Mouse (Mus musculus) liver, adult 2 months (tissue): ENCODE measurements around the gene Elmsan1. TPM values are rescaled to one million over a fixed set of nuclear protein-coding genes. Genes with fewer than 3 reads are reported as not detected.
A peak's percentile ranks its signal among the peaks of the same experiment; 100 is the strongest.

Experiments
- DNase-seq: peaks from one replicate; pipeline ENCODE4 v3.0.0-alpha.2; 2011; ENCODE audit warnings: low read depth, low spot score; ENCODE audit errors: extremely low read depth
- H3K27ac ChIP-seq: fragments of 200-500 bp; replicated peaks from 2 replicates; pipeline ENCODE4 v1.5.1; 2012; ENCODE audit warnings: low read depth, mild to moderate bottlenecking, control low read depth, inconsistent platforms, low read length; ENCODE audit not compliant: insufficient read depth
- H3K27me3 ChIP-seq: fragments of 200-500 bp; 2 replicates; pipeline ENCODE4 v1.6.1; 2012; ENCODE audit warnings: mild to moderate bottlenecking, moderate library complexity, low read length, inconsistent platforms; ENCODE audit not compliant: control insufficient read depth, insufficient read depth
- H3K36me3 ChIP-seq: fragments of 200-500 bp; 2 replicates; pipeline ENCODE4 v1.6.1; 2012; ENCODE audit warnings: low read length, inconsistent platforms; ENCODE audit not compliant: control insufficient read depth, insufficient read depth
- H3K4me1 ChIP-seq: fragments of 200-500 bp; 2 replicates; pipeline ENCODE4 v1.6.1; 2011; ENCODE audit warnings: low read length; ENCODE audit not compliant: control insufficient read depth, insufficient read depth
- H3K4me3 ChIP-seq: fragments of 200-500 bp; 2 replicates; pipeline ENCODE4 v1.5.1; 2011; ENCODE audit warnings: low read depth, mild to moderate bottlenecking, control low read depth, low read length, moderate library complexity; ENCODE audit not compliant: insufficient read depth
- H3K79me2 ChIP-seq: fragments of 200-500 bp; 2 replicates; pipeline ENCODE4 v1.6.1; 2012; ENCODE audit warnings: inconsistent platforms, mild to moderate bottlenecking, low read length, moderate library complexity; ENCODE audit not compliant: control insufficient read depth, insufficient read depth
- H3K9ac ChIP-seq: fragments of 200-500 bp; 2 replicates; pipeline ENCODE4 v1.6.1; 2012; ENCODE audit warnings: low read depth, mild to moderate bottlenecking, control low read depth, inconsistent platforms, low read length
- CTCF ChIP-seq: fragments of 200-500 bp; IDR thresholded peaks from 2 replicates; pipeline ENCODE4 v1.5.1; 2011; ENCODE audit warnings: low read depth, low read length, control low read depth
- POLR2A ChIP-seq: fragments of 200-500 bp; IDR thresholded peaks from 2 replicates; pipeline ENCODE4 v1.6.1; 2011; ENCODE audit warnings: low read length, control low read depth; ENCODE audit not compliant: insufficient read depth; ENCODE audit errors: extremely low read depth
- WGBS: fragments of 180-500 bp; shearing (Covaris S2); methylation state at CpG from one replicate; pipeline ENCODE4 v1.1.7; 2018; 5-methylcytosine and 5-hydroxymethylcytosine counted together
- polyA plus RNA-seq: library from polyadenylated mRNA; depleted of rRNA; stranded (reverse); fragments of >200 nt; gene quantifications from 2 replicates; pipeline ENCODE4 v1.2.3, GENCODE M21; 2012
- total RNA-seq: library from RNA; depleted of rRNA; stranded (reverse); fragments of >200 nt; gene quantifications from 2 replicates; pipeline ENCODE4 v1.2.3, GENCODE M21; 2014

Gene Elmsan1
- total and polyA plus RNA-seq, 2 experiments: 2.3 to 3.8 TPM

DNA sequence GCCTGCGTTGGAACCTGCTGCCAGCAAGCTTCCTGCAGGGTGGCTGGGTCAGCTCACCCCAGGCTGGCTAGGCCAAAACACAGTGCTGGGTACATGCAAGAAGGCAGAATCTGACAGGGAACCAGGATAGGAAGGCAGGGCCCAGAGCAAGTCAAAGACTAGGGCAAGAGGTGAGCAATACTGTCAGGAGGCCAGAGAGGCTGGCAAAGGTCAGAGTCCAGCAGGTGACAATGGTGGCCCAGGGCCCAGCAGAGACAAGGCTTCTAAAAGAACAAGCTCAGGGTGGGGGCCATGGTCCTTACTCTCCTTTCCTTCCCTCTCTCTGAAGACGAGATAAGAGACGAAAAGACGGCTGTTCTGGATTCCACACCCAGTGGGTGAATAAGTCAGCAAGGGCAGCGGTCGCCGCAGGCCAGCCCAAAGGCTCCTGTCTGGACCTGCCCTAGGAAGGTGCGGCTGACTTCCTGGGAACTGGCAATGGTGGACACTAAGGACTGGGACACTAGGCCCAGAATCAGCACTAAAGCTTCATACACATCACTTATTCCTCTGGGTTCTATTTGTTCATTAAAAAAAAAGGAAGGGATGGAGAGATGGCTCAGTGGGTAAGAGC, 14.9 kb upstream of the Elmsan1 start:
- Histone ChIP-seq H3K36me3 (no peaks in the 10 kb centered on the region), H3K27me3 (no peaks in the 10 kb centered on the region), H3K27ac (no peak overlapping the region), H3K4me3 (no peak overlapping the region), H3K79me2 (no peaks in the 10 kb centered on the region), H3K4me1 (peaks cover 1% of the 10 kb centered on the region; the same call in 1 of the 2 replicates), H3K9ac (no peak overlapping the region)
- peak; percentile 74 for DNase-seq
- WGBS: 89% methylated on average over 8 of the region's 8 CpGs
- TF ChIP-seq CTCF: no peak
- TF ChIP-seq POLR2A: no peak

DNA sequence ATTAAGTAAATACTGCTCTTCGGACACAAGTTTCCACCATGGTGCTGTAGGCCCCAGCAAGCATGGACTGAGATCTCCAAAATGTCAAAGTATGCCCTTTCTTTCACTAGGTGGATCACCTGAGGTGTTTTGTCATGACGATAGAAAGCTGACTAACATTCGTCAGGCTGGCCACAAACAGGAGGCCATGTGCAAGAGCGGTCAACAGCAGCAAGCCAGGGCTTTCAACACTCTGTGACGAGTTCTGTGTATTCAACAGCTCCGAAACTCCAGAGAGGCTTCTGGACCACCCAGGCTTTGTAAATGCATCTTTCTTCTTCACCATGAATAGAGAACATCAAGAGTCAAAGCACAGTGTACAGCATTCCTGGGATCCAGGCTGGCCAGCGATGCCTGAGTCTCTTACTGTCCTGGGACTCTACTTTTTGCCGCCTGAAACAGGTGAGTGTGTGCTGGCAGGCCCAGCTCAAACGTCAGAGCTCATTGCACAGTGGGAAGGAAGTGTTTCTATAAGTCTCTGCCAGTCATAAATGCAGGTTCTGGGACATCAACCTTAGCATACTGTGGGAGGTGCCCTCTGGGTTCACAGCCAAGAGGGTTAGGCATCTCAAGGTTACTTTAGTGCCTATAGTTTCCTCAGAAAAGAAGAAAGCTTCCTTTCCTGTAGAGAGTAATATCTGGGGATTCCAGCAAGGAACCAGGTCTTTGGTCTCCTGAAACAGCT, 7.6 kb upstream of the Elmsan1 start:
- no peak for DNase-seq
- WGBS: 89% methylated on average over 9 of the region's 9 CpGs
- no peaks in the 10 kb centered on the region for H3K36me3 ChIP-seq
- no peak overlapping the region for H3K27ac ChIP-seq
- no peaks in the 10 kb centered on the region for H3K27me3 ChIP-seq
- TF ChIP-seq POLR2A: no peak
- no peak for TF ChIP-seq CTCF
- peaks cover under 1% of the 10 kb centered on the region for H3K4me1 ChIP-seq
- no peak overlapping the region for H3K9ac ChIP-seq
- H3K4me3 ChIP-seq: no peak overlapping the region
- H3K79me2 ChIP-seq: no peaks in the 10 kb centered on the region

- H3K27me3 ChIP-seq: no peaks in the 10 kb centered on the region
- H3K4me1 ChIP-seq: peaks cover 6% of the 10 kb centered on the region
- H3K4me3 ChIP-seq: peak overlapping the region; percentile 54
- 16% methylated on average over 17 of the region's 17 CpGs for WGBS
- no peak overlapping the region for H3K27ac ChIP-seq
- TF ChIP-seq POLR2A: no peak
- no peak for TF ChIP-seq CTCF
- H3K79me2 ChIP-seq: peaks cover 7% of the 10 kb centered on the region; the same call in 1 of the 2 replicates
- DNase-seq: no peak
- H3K36me3 ChIP-seq: no peaks in the 10 kb centered on the region
- H3K9ac ChIP-seq: no peak overlapping the region
These were observed 3.8 kb upstream of the Elmsan1 start for GRCm38 (mm10) chr12:84222405-84222961.

DNA sequence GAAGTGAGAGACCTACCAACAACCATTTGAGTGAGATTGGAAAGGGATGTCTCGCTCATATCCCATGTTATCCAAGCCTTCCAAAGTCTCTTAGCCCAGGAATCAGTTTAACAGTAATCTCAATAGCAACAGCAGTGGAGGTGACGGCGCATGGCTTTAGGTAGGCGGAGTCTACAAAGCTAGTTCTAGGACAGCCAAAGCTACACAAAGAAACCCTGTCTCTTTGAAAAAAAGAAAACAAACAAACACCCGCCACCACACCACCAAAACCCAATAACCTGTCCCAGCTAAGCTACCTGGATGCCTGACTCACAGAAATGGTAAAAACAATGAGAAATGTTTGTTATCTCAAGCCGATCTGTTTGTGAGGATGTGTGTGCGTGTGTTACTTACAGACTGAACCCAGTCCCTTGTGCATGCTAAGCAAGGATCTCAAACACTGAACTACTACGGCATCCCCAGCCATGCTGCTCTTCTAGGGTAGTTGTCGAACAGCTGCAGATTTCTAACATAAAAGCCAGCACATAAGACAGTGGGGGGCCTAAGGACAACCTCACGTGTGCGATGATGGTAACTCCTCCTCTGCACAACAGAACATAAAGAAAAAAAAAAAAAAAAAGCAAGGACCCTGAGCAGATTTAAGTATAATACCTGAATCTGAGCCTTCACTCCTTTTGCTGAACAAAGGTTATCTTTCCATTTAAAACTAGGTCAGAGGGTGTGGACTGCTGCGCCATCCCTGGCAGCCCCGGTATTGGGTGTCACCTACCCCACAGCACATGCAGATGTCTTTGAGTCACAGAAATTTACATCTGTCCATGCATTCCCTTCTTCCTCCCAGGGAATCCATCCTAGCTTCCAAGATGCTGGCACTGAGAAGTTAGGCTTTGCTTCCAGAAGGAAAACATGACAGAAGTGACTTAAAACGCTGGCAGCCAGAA, 2.5 kb upstream of the Elmsan1 start:
- no peak overlapping the region for H3K9ac ChIP-seq
- H3K4me3 ChIP-seq: no peak overlapping the region
- DNase-seq: peak; percentile 58
- TF ChIP-seq POLR2A (no peak), CTCF (no peak)
- WGBS: 67% methylated on average over 14 of the region's 14 CpGs
- peaks cover 15% of the 10 kb centered on the region; the same call in 1 of the 2 replicates for H3K79me2 ChIP-seq
- H3K27ac ChIP-seq: no peak overlapping the region
- H3K27me3 ChIP-seq: no peaks in the 10 kb centered on the region
- no peaks in the 10 kb centered on the region for H3K36me3 ChIP-seq
- peaks cover 15% of the 10 kb centered on the region for H3K4me1 ChIP-seq

GRCm38 (mm10) chr12:84220515-84220914, 1.8 kb upstream of the Elmsan1 start:
- H3K4me3 ChIP-seq: no peak overlapping the region
- H3K79me2 ChIP-seq: peaks cover 20% of the 10 kb centered on the region; the same call in 1 of the 2 replicates
- no peaks in the 10 kb centered on the region for H3K36me3 ChIP-seq
- H3K27me3 ChIP-seq: no peaks in the 10 kb centered on the region
- H3K4me1 ChIP-seq: peaks cover 20% of the 10 kb centered on the region
- no peak overlapping the region for H3K9ac ChIP-seq
- TF ChIP-seq CTCF (no peak), POLR2A (no peak)
- DNase-seq: no peak
- 96% methylated on average over 4 of the region's 4 CpGs for WGBS
- H3K27ac ChIP-seq: no peak overlapping the region
